Mouse (Mus musculus) fat pad, adult 2 months (tissue): ENCODE results near the gene Pemt.
"Not testable (repeated sequence)": the region's sequence is repeated elsewhere in the genome, so short reads cannot be mapped to it uniquely, and the experiment has no call there.

Experiments used
- DNase-seq: peaks from one replicate; pipeline ENCODE4 v3.0.0-alpha.2; 2011; ENCODE audit warnings: low read depth, low spot score; ENCODE audit errors: extremely low read depth

Pemt gene

DNA sequence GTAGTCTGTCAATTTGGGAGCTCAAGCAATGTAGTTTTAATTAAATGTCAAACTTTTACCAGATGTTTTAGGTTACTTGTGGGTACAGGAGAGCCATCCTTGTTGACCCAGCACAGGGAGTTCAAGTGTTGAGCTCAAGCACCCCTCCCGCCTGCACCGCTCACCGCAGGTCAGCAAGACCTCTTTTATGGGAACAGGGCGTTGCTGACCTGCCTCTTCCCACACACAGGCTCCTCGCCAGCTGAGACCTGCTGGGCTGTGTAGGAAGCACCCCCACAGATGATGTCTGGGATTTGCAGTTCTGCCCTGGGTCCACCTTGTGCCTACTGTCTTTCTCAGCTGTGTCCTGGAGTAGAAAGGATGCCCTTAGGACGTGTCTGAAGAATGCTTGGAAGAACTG, 89.5 kb downstream of the Pemt start:
- no peak for DNase-seq

DNA sequence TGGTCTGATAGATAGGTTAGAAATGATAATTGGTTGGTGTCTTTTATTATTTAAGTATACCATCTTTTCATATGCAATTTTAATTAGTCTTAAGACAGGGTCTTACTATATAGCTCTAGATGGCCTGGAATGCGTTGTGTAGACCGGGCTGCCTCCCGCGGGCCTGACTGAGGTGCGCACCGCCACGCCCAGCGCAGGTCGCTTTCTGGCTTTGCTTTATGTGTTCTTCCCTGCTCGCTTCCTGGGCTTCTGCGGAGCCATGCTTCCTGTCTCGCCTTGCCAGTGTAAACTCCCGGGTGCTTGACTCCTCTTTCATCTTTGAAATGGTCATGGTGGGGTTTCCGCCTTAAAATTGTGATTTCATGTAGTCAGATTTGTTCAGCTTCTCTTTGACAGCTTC, 93.4 kb downstream of the Pemt start:
- no peak for DNase-seq

DNA sequence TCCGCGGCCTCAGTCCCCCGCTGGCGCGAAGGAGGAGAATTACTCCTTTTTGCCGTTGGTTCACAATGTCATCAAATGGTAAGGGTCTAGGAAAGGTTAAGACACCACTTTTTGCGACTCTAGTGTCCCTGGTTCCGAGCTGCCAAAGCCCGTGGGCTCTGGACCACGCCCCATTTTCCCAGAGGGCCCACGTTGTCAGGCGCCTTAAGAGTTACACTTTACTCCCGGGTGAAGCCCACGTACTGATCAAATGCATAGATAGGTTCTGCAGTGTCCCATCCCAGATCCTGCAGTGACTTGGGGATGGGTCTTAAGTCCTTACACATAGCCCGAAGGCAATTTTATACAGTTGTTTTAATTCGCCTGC, 97.9 kb downstream of the Pemt start:
- DNase-seq: no peak

DNA sequence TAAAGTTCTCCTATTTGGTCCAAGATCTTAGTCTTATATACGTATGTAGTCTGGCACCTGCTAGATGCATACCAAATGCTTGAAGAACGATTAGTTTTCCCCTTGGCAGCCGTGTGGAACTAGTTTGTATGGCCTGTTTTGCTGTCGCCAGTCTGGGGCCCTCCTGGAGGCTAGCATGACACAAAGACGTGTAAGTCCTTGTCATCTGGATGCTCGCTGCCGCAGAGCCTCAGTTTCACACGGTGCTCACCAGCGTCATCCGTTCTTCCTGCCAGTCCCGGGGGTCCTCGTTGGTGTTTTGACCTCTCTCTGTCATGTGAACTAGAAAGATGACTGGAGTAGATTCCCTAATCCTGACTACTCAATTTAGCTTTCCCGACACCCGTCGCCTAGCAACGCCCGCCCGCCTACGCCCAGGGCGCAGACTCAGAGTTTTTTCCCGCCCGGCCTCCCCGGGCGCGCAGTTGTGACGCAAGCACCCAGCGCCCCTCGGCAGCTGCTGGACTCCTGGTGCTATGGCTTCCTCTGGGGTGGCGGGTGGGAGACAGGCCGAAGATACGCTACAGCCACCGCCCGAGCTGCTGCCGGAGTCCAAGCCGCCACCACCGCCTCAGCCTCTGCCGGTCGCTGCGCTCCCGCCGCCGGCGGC, 98.4 kb downstream of the Pemt start, which contains the start of gene Med9:
Gene Med9 (plus strand): TSS at position 455 of the 649 bp plus-strand sequence.
- DNase-seq: no peak

DNA sequence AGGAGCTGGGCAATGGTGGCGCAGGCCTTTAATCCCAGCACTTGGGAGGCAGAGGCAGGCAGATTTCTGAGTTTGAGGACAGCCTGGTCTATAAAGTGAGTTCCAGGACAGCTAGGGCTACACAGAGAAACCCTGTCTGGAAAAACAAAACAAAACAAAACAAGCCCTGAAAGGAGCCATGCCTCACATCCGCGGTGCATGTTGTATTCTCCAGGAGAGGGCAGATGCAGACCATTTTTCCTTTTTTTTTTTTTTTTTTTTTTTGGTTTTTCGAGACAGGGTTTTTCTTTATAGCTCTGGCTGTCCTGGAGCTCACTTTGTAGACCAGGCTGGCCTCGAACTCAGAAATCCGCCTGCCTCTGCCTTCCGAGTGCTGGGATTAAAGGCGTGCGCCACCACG, 101.4 kb downstream of the Pemt start:
- DNase-seq: not testable (repeated sequence)

DNA sequence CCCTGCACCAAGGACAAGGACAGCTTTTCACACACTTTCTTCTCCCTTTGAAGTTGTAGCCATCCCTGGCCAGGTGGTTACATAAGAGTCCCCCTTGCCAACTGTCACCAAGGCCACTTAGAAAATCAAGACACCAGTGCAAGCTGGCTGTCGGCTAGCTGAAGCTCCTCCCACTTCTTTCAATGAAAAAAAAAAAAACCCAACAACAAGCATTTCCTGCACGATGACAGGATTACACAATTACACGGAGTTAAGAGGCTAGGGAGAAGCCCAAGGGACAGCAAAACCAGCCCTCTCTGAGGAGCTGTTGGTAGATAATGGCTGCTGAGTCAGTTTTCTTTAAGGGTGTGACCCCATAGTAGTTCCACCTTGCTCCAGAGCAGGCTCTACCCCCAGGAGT, 104.9 kb downstream of the Pemt start:
- DNase-seq: no peak

DNA sequence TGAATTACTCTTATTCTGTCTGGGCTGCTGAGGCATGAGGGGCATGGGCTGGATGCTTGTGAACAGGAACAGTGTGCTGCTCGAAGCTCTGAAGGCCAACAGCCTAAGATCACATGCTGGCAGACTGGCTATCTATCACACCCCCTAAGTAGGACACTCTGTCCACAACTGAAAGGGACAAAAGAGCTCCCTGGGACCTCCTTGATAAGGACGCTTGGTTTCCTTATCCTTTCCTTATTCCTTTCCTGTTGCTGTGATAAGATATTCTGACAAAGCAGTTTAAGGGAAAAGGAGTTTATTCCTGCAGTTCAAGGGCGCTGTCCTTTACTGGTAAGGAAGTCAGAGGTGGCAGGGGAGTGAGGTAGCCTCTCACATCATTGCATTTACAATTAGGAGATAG, 105.6 kb downstream of the Pemt start:
- no peak for DNase-seq

DNA sequence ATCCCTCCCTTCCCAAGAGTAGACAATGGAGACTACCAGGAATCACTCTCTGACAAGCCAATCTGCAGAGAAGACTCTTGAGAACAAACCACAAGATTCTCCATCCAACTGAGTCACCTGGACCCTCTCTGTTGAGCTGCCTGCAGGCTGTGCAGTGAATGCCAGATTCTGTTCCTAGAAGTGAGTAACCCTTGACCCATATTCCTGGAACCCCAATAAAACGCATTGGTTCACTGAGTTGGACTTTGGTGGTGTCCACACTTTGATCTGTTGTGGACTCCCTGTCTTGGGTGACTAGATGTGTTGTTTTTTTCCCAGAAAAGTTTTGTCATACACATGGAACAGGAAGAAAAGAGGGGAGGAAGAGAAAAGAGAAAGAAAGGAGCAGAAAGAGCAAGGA, 106.5 kb downstream of the Pemt start:
- DNase-seq: no peak

DNA sequence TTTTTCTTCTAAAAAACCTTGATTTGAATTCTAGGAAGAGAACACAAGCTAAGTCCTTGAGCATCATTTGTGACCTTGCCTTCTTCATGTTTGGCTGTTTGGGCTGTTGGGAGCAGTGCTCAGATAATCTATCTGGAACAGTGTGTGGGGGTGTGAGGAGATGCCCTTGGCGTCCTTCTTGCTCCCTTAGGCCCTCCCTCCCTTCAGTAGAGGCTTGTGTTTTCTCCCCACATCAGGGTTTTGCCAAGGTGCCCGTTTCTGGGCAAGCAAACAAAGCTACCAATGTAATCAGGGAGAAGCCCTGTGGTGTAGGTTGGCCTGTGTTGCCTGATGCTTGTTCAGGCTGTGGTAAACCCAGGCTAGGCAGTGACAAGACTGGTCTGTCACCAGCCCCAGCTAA, 108.7 kb downstream of the Pemt start:
- no peak for DNase-seq

DNA sequence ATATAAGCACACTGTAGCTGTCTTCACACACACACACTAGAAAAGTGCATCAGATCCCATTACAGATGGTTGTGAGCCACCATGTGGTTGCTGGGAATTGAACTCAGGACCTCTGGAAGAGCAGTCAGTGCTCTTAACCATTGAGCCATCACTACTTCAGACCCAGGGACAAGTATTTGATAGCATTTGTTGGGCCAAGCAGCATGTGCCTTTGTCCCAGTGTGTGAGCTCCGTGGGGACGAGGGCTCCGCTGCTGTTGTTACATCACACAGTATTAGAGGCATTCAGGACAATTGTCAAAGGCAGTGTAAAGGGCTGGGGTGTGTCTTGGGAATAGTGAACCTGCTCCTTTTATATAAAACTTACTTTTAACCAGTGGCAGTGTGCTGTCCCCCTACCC, 109.3 kb downstream of the Pemt start:
- no peak for DNase-seq

DNA sequence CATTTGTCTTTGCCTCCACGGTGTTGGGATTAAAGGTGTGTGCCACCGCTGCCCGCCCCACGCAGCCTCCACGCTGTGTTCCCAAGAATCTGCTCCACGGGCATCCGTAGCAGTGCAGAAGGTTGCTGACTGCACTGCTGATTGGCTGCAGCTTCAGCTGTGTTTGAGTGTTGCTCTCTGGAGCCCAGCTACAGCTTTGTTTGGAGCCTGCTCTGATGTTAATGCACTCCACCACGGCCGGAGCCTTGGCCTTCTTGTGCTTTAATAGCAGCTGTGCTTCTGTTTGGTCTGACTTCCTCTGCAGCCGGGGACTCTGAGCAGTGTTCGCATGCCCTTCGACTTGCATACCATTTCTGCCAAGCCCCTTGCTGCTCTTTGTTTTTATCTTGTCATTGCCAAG, 112.3 kb downstream of the Pemt start:
- DNase-seq: no peak

DNA sequence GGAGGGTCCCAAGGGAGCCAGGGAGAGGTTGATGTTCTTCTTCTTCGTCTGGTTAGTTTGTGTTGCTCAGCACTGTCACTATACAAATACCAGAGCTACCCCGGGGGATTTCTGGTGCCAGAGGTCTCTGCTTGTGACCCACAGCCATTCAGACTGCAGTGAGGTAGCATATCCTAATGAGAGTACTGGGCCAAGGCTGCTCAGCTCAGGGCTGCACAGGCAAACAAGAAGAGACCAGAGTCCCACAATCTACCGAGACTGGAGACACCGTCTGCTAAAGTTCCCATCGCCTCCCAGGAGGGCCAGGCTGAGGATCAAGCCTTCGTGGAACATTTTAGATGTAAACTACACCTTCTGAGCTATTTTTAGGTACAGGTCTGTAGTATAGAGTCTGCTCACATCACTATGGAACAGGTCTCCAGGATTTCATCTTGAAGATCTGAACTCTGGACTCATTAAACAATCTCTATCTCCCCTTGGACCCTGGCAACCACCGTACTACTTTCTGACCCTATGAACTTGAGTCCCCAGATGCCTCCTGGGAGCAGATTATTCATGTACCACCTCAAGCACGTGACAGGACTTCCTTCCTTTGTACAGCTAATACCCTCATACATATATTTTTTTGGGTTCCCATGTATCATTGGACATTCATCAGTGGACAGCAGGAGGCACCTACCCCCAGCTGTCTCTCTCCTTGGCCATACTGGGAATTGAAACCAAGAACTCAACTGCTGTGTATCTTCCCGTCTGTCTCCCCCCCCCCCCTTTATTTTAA, 113.5 kb downstream of the Pemt start:
- DNase-seq: no peak

DNA sequence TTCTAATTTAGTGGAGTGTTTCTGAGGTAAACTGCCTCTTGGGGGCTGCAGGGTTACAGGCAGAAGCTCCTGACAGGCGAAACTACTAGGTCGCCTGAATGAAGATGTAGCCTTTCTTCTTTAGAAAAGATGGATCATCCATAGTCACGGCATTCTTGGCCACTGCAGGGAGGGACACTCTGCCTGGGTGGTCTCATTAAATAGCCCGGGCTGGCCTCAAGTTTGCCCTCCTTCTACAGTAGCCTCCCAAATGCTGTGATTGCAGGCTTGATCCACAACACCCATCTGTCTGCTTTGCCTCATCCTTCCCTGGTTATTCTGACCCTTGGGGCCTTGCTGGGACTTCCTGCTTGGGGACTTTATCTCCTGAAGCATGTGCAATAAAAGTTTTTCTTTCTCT, 116.3 kb downstream of the Pemt start:
- DNase-seq: no peak

DNA sequence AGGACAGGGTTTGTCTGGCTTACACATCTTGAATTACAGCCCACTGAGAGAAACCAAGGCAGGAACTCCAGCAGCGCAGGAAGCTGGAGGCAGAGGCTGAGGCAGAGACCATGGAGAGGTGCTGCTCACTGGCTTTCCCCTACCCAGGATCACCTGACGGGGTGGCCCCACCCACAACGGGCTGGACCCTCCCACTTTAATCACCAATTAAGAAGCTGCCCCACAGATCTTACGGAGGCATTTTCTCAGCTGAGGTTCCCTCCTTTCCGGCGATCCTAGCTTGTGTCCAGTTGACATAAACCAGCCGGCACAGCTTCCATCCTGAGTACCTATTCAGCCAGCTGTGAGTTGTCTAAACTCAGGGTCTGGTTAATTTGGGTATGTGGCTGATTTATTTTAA, 125.0 kb downstream of the Pemt start:
- DNase-seq: no peak
